Mouse (Mus musculus): ENCODE data around the gene Unc80. TPM values are rescaled to one million over a fixed set of nuclear protein-coding genes. Genes with fewer than 3 reads are reported as not detected.
A peak's percentile ranks its signal among the peaks of the same experiment; 100 is the strongest.

Unc80 gene
- polyA plus RNA-seq, 1 experiment from 2014 or later: 0.04 TPM

DNA sequence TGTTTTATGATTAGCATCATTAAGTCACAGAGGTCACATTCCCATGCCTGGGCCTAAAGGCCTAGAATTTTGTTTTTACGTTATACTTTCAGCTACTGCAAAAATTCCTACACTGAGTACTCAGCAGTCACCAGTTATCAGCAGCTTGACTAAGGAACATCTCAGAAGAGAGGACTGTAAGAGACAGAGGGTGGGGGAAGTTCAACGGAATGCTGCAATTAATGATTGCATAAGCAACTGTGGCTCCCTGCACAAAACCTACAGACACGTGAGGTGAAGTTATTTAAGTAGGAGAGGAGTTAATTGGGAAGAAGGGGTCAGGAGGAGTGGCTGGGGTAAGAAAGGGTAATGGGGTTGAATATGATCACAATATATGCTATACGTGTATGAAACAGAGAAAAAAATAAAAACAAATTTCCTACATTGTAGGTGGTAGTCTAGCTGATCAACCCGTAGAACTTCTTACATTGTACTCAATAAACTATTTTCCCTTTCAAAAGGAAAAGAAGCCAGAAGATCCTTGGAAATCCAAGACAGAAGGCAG, 232.1 kb downstream of the Unc80 start:
- Histone ChIP-seq H3K36me3 (replicated peaks; ENCODE audit: insufficient read depth, low read length) (no peaks in the 10 kb centered on the region; the same call in 1 of the 2 replicates), H3K27ac (ENCODE audit: low read depth) (no peak overlapping the region), H3K4me2 (ENCODE audit: low read depth, low read length) (peak overlapping the region; percentile 84), H3K9ac (replicated peaks) (no peak overlapping the region; the same call in 1 of the 2 replicates), H3K9me3 (ENCODE audit: low read length) (no peaks in the 10 kb centered on the region), H3K4me1 (ENCODE audit: insufficient read depth) (peaks cover 15% of the 10 kb centered on the region), H3K4me3 (ENCODE audit: low read depth, low read length) (peak overlapping the region; percentile 88), H3K27me3 (ENCODE audit: insufficient read depth, low read length) (no peaks in the 10 kb centered on the region)
- DNase-seq (no peak), ATAC-seq (peak; percentile 6; the same call in 1 of the 2 replicates)
- TF ChIP-seq CTCF (IDR thresholded peaks at IDR 0.05; ENCODE audit: low read depth) (no peak), EP300 (IDR thresholded peaks at IDR 0.05; ENCODE audit: low read depth) (no peak)
- 49% methylated on average over 5 of the region's 5 CpGs for WGBS (ENCODE audit: insufficient replicate concordance)

DNA sequence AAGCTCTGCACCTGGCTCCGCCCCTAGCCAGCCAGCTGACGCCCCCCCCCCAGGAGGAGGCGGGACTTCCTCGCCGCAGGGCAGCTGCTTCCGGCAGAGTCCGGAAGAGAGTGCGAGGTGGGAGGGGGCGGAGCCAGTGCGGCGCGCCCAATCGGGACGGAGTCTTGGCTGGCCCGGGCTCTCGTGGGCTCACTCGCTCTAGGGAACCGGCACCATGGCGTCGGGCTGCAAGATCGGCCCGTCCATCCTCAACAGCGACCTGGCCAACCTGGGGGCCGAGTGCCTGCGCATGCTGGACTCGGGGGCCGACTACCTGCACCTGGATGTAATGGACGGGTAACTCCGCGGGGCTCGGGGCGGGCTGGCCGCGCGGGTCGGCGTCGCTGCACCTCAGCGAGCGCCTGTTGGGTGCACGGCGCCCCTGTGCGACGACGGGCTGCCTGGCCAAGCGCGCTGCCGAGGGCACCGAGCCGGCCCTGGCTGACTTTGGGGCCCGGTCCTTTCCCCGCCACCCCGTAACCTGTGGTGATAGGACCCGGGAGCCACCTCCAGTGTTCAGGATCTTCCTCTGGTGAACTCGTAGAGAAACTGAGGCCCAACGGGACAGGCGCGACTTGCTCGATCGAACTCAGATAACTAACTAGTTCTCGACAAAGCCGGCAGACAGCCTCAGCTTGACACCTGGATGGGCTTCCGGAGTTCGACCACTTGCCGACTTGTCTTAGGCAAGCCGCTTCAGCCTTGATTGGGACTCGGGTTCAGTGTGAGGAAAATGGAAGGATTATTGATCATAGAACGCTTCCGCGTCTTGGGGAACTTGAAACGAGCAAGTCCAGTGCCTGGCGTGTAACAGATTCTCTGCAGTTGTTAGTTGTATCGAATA, 232.8 kb downstream of the Unc80 start, which contains the start of gene Rpe:
Rpe (plus strand) TSS at position 139 of the 883 bp plus-strand sequence.
- peak within 1 kb of the TSS; percentile 84 for H3K4me2 ChIP-seq (ENCODE audit: low read depth, low read length)
- H3K4me3 ChIP-seq (ENCODE audit: low read depth, low read length): peak within 1 kb of the TSS; percentile 88
- peak; percentile 100 for ATAC-seq
- peaks cover 15% of the 10 kb centered on the region for H3K4me1 ChIP-seq (ENCODE audit: insufficient read depth)
- no peaks in the 10 kb centered on the region for H3K27me3 ChIP-seq (ENCODE audit: insufficient read depth, low read length)
- peak; percentile 96 for DNase-seq
- peak within 1 kb of the TSS; percentile 90 for H3K9ac ChIP-seq (replicated peaks)
- H3K9me3 ChIP-seq (ENCODE audit: low read length): no peaks in the 10 kb centered on the region
- peaks cover under 1% of the 10 kb centered on the region; the same call in 1 of the 2 replicates for H3K36me3 ChIP-seq (replicated peaks; ENCODE audit: insufficient read depth, low read length)
- TF ChIP-seq CTCF (IDR thresholded peaks at IDR 0.05; ENCODE audit: low read depth) (peak; percentile 14; the same call in 1 of the 2 replicates), EP300 (IDR thresholded peaks at IDR 0.05; ENCODE audit: low read depth) (peak; percentile 16; the same call in 1 of the 2 replicates)
- WGBS (ENCODE audit: insufficient replicate concordance): under 1% methylated on average over 57 of the region's 73 CpGs
- H3K27ac ChIP-seq (ENCODE audit: low read depth): peak within 1 kb of the TSS; percentile 86

DNA sequence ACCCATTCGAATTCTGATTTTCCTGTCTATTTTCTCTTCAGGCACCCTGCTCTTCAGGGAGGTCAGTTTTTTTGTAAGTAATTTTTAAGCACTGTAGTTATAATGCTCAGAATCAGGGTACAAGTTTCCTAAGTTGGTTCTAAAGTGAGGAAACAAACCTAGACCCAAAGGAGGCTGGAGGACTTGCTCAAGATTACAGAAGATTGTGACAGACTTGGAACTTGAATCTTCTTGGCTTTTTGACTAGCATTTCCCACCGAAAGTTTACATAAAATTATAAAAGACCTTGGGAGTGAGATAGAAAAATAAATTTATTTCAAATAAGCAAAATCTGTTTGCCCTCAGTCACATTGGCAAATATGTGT, 233.4 kb downstream of the Unc80 start:
- H3K27ac ChIP-seq (ENCODE audit: low read depth): peak overlapping the region; percentile 86
- peaks cover 7% of the 10 kb centered on the region; the same call in 1 of the 2 replicates for H3K36me3 ChIP-seq (replicated peaks; ENCODE audit: insufficient read depth, low read length)
- H3K9ac ChIP-seq (replicated peaks): peak overlapping the region; percentile 90
- H3K4me1 ChIP-seq (ENCODE audit: insufficient read depth): peaks cover 15% of the 10 kb centered on the region
- no peaks in the 10 kb centered on the region for H3K9me3 ChIP-seq (ENCODE audit: low read length)
- WGBS (ENCODE audit: insufficient replicate concordance): 14% methylated on average over 2 of the region's 2 CpGs
- peak overlapping the region; percentile 84 for H3K4me2 ChIP-seq (ENCODE audit: low read depth, low read length)
- DNase-seq: no peak
- no peaks in the 10 kb centered on the region for H3K27me3 ChIP-seq (ENCODE audit: insufficient read depth, low read length)
- no peak for TF ChIP-seq CTCF (IDR thresholded peaks at IDR 0.05; ENCODE audit: low read depth)
- TF ChIP-seq EP300 (IDR thresholded peaks at IDR 0.05; ENCODE audit: low read depth): no peak
- ATAC-seq: no peak
- peak overlapping the region; percentile 88 for H3K4me3 ChIP-seq (ENCODE audit: low read depth, low read length)

DNA sequence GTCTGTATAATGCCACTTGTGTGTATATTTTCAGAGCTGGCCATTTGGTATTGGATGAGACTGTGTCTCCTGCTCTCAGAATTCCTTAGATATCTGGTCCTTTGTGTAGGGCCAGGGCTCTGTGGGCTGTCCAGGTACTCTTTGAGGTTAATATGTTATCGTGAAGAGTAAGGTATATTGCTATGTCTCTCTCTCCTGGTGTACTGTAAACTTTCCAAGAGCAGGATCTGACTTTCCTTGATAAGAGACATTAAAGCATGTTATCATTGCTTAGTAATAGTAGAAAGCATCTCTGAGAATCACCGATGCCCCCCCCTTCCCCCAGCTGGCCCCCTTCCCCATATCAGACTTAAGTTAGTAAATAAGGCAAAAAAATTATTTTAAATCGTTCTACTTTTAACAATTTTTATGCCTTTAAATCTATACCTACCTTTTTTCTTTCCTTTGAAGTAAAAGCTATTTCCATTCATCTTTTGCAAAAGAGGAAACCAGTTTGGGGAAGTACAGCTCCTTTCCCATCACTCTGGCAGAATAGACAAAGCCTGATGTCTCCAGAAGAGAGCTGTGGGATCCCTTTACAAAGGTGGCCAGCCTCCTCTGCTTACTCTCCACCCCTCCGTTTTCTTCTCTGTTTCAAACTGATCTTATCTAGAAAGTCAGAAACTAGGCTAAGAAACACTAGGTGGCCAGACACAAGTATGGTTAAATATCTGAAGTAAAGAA, 234.6 kb downstream of the Unc80 start:
- H3K9ac ChIP-seq (replicated peaks): no peak overlapping the region; the same call in 1 of the 2 replicates
- peaks cover 15% of the 10 kb centered on the region for H3K4me1 ChIP-seq (ENCODE audit: insufficient read depth)
- no peaks in the 10 kb centered on the region for H3K9me3 ChIP-seq (ENCODE audit: low read length)
- H3K27me3 ChIP-seq (ENCODE audit: insufficient read depth, low read length): no peaks in the 10 kb centered on the region
- no peak for TF ChIP-seq CTCF (IDR thresholded peaks at IDR 0.05; ENCODE audit: low read depth)
- TF ChIP-seq EP300 (IDR thresholded peaks at IDR 0.05; ENCODE audit: low read depth): no peak
- ATAC-seq (no peak), DNase-seq (no peak)
- H3K4me3 ChIP-seq (ENCODE audit: low read depth, low read length): peak overlapping the region; percentile 88; the same call in 1 of the 2 replicates
- peaks cover 16% of the 10 kb centered on the region; the same call in 1 of the 2 replicates for H3K36me3 ChIP-seq (replicated peaks; ENCODE audit: insufficient read depth, low read length)
- H3K27ac ChIP-seq (ENCODE audit: low read depth): 0 out of 2 replicates have a peak overlapping the region, but pooled peaks have one; percentile 11
- peak overlapping the region; percentile 84 for H3K4me2 ChIP-seq (ENCODE audit: low read depth, low read length)
- 59% methylated on average over 4 of the region's 4 CpGs for WGBS (ENCODE audit: insufficient replicate concordance)

DNA sequence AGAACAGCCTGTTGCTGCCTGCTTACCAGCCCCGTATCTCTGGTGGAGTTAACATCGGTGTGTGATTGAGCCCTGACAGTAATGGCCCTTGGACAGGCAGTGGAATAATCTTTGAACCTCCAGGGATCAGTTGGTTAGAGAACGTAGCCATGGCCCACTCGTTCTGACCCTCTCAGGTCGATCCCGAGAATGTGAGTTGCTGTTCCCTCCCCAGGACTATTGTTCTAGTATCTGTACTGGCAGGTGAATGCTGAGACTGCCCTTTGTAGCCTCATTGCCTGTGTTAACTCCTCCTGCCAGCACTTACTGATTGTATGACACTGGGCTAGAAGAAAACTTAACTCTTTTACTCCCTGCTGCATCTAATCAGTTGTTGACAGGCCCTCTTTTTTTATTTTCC, 236.4 kb downstream of the Unc80 start:
- peaks cover 21% of the 10 kb centered on the region for H3K36me3 ChIP-seq (replicated peaks; ENCODE audit: insufficient read depth, low read length)
- WGBS (ENCODE audit: insufficient replicate concordance): 67% methylated on average over 6 of the region's 6 CpGs
- no peak overlapping the region for H3K9ac ChIP-seq (replicated peaks)
- ATAC-seq (no peak), DNase-seq (no peak)
- H3K27ac ChIP-seq (ENCODE audit: low read depth): no peak overlapping the region
- H3K9me3 ChIP-seq (ENCODE audit: low read length): no peaks in the 10 kb centered on the region
- peaks cover 15% of the 10 kb centered on the region for H3K4me1 ChIP-seq (ENCODE audit: insufficient read depth)
- no peaks in the 10 kb centered on the region for H3K27me3 ChIP-seq (ENCODE audit: insufficient read depth, low read length)
- TF ChIP-seq EP300 (IDR thresholded peaks at IDR 0.05; ENCODE audit: low read depth) (no peak), CTCF (IDR thresholded peaks at IDR 0.05; ENCODE audit: low read depth) (no peak)
- H3K4me3 ChIP-seq (ENCODE audit: low read depth, low read length): no peak overlapping the region
- H3K4me2 ChIP-seq (ENCODE audit: low read depth, low read length): no peak overlapping the region

All from liver, postnatal 0 days (tissue).